Mouse (Mus musculus) embryo, embryonic 10.5 days (tissue): Measurements from ENCODE around the gene Masp2.

Experiments
- DNase-seq: peaks from one replicate; pipeline ENCODE4 v3.0.0-alpha.2; 2015; ENCODE audit warnings: low spot score

The Masp2 gene

GRCm38 (mm10) chr4:148635309-148635708, 33.0 kb downstream of the Masp2 start:
- no peak for DNase-seq

DNA sequence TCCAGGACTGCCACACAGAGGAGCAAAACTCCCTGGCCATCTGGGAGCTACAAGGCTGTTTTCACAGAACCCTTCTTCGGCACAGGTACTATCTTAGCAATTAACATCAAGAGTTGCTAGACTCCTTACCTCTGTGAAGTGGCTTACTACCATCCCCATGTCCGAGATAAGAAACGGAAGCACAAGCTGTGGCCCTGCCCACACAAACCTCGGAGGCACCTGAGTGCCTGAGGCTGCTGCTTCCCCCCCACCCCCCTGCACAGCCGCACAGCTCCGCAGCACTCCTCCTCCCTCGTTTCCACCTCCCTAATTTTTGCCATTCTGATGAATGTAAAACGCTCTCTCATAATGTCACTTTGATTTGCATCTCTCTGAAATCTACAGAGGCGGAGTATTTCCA, 35.9 kb downstream of the Masp2 start:
- DNase-seq = no peak

GRCm38 (mm10) chr4:148639455-148639854, 37.1 kb downstream of the Masp2 start:
- no peak for DNase-seq

- no peak for DNase-seq
Measured at GRCm38 (mm10) chr4:148641121-148641520, 38.8 kb downstream of the Masp2 start.

- DNase-seq = no peak
Measured at GRCm38 (mm10) chr4:148643291-148644156, 41.2 kb downstream of the Masp2 start, which contains the start of gene Gm572. Gene Gm572, plus strand, starts transcription at chr4:148643317.

- DNase-seq = peak; percentile 76
Measured at GRCm38 (mm10) chr4:148644157-148644511, 41.8 kb downstream of the Masp2 start.

- no peak for DNase-seq
Measured at GRCm38 (mm10) chr4:148644926-148645325, 42.6 kb downstream of the Masp2 start.

DNA sequence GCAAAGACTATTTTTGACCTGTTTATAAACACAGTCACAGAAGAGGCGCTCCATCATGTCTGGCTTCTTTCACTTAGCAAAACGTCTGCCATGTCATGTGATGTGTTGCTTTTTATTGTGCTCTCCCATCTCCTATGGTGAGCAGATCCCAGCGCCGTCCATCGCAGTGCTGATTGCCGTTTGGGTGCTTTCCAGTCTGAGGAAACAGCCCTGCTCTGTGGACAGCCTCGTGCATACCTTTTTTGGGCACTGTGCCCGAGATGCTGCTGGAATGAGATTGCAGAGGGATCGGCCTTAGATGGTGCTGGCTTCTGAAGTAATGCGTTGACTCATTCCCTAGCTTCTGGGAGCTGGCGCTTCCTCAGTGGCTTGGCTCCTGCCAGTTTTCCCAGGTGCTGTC, 44.3 kb downstream of the Masp2 start:
- no peak for DNase-seq

DNA sequence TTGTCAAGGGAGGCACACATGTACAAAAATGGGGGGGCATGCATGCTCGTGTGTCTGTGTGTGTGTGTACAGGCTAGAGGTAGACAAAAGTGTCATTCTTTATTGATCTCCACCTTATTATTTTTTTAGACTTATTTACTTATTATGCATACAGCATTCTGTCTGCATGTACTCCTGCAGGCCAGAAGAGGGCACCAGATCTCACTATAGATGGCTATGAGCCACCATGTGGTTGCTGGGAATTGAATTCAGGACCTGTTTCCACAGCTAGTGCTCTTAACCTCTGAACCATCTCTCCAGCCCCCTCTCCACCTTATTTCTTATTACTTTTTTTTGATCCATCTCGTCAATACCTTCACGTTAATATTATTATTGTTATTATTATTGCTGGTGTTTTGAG, 47.0 kb downstream of the Masp2 start:
- no peak for DNase-seq

DNA sequence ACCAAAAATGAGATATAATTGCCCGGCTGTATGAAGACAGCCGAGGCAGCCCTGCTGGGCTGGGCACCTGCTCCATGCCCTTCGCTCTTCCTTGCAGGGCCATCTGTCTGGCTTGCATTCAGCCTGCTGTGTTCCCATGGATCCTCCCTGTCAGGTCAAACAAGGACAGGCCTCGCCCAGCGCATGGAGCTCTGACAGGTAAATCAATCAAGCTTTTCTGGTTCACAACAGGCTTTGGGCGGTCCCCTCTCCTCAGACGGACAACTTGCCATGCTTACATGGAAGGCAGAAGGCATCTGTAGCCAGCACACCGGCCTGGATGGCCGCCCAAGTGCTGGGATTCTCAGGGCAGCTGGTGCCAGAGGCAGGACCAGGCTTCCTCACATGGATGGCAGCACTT, 48.7 kb downstream of the Masp2 start:
- DNase-seq = peak; percentile 54

DNA sequence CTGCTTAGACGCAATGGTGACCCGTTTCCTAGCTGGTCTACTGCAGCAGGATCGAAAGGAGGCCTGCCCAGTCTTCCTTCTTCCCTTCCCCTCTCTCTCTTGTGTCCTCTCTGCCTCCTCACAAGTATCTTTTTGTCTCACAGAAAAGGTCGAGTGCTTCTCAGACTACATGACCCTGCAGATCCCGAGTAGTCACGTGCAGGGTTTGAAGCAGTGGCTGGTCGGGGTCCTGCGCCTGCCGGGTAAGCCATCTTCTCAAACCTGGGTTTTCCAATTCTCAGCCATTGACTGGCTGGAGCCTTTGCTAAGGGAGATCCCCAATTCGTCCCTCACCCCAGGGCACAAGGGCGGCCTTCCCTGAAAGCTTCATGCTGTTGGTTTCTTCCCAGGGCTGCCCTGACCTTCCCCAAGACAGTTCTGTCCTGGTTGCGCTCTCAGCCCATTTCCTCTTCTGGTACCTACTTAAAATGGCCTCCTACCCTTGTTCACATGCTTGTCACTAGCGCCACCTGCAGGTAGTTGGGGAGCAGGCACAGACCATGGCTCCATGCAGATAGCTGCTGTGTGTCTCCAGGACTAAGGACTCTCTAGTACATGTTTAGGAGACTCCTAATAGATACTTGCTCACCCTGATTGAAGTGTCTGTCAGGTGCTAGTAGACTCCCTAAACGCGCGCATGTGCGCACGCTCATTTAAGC, 52.5 kb downstream of the Masp2 start:
- peak; percentile 60 for DNase-seq

DNA sequence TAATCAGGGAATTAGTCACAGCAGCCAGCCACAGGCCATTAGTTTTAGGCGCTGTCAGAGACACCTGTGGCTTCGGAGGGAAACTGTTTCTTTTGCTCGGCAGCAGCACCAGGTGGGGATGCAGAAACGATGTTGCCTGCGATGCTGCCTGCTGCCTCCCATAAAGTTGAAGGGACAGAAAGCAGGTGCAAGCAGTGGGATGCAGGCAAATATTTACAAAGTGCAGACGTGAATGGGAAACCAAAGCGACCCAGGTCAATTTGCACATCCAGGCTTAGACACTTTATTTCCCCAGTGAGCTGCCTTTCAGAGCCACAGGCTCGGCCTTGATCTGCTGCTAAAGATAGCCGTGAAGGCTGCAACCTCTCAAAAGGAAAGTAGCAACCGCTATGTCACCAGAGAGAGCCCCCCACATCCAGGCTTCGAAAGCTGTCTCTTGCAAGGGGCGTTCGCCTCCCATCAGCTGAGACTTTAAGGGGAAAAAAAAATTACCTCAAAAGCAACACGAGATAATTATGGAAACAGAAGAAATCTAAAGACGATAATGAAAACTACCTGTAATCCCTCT, 54.4 kb downstream of the Masp2 start:
- no peak for DNase-seq

DNA sequence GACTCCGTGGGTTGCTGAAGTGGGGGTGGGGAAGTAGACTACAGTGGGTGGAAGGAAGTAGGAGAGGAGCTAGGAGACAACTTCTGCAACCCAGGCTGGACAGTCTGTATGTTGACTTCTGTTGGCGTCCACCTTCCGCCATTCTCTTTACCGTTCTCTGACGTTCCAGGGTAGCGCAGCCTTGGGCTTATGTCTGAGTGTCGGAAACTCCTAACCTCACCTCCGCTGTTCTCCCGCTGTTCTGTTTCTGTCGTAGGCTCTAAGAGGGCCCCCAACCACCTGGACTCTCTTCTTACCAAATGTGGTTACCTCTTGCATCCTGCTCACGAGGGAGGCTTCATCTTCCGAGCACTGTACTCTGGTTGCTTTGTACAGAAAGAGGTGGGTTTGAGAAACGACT, 55.4 kb downstream of the Masp2 start:
- DNase-seq = no peak

DNA sequence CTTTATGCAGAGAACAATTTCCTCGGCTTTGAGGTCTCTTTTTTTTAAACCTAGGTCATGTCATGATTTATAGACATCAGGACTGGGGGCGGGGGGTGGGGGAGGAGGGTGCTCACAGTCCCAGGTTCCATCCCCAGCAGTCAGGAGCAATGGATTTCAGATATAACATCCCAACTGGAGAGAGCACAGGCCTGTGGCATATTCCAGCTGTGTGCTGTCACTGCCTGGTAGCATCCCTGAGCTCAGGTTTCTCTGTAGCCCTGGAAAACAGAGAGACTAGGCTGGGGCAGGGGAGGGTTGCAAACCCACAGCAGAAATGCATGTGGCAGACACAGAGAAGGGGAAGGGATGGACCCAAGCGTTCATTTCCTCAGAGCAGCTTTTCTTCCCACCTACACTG, 57.8 kb downstream of the Masp2 start:
- no peak for DNase-seq

DNA sequence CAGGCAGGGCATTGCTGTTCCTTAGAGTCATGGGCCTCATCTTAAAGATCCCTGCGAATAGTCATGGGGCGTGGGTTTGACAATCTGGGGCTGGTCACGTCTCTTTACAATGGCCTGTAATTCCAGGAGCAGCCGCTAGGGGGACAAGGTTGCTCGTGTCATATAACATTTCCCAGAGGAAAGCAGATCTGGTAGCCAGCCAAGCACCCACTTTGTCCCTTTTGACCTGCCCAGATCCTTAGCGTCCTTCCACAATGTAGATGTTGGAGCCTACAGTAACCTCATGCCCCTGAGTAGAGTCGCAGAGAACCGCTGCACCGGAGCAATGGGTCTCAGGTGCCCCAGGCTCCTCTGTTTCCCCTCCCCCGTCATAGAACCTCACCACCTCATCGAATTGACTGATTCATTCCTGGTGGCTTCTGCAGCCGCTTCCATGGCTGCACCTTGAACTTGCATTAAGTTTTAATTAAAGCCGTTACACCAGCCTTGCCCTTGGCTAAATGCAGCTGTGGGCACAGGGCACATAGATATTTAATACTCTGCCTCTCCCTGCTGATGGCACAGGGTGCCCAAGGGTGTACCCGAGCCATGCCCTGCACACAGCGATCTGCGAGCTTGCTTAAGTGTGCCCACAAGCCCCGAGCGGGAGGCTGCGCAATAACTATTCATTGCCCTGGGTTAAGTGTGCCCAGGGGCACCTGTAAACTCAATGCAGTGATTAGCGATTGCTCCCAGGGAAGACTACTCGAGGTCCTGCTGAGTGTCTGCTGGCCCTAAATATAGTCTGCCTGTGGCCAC, 60.0 kb downstream of the Masp2 start:
- peak; percentile 91 for DNase-seq

GRCm38 (mm10) chr4:148663326-148663725, 61.0 kb downstream of the Masp2 start:
- no peak for DNase-seq

DNA sequence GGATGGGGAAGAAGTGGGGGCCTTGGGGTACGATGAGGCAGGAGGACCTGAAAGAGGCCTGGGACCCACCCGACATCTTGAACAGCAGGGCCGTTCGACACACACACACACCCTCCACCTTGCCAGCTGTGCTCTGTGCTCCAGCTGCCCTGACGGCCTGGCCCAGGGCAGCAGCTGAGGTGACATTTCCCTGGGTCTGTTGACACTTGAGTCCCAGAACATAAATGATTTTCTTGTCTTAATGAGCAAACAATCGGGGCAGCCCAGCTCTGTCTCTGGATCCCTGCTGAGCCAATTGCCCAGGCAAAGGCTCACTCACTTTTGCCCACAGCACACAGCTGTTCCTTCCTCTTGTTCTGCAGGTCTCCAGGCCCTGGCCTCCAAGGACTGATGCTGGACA, 61.7 kb downstream of the Masp2 start:
- DNase-seq = no peak
